Mouse (Mus musculus): ENCODE results near the gene Miga1.

GRCm38 (mm10) chr3:152257528-152257927 lies 82.7 kb downstream of the Miga1 start:
- TF ChIP-seq CTCF (IDR thresholded peaks at IDR 0.05; ENCODE audit: borderline replicate concordance, insufficient read depth, low read length), result no peak
- no peak for TF ChIP-seq POLR2A (IDR thresholded peaks at IDR 0.05; ENCODE audit: low read depth, low read length)

Data from embryonic fibroblast, embryonic 13.5 days (primary cell).